Mouse (Mus musculus) Patski (cell line): ENCODE measurements at regions not wholly inside any gene's neighbourhood (a gene's known extent, or its start where the extent isn't known, plus 50 kb on each side); places are given as distances from the start of the nearest gene placed in this dataset.

Experiments
- ATAC-seq: fragments of 100-300 bp; one replicate; pipeline ENCODE4 v1.8.0; 2021
- CTCF ChIA-PET: fragments of 350-600 bp; sonication (Branson Sonifier 250); formaldehyde crosslinking; loops from one replicate; lab custom pipeline; 2022; ENCODE audit warnings: inconsistent platforms; lab: Charles Lee
- POLR2A ChIA-PET: fragments of 350-600 bp; sonication (Branson Sonifier 250); formaldehyde crosslinking; loops from one replicate; lab custom pipeline; 2022; ENCODE audit warnings: antibody characterized with exemption, inconsistent platforms; lab: Charles Lee
- DNase-seq: peaks from one replicate; pipeline ENCODE4 v3.0.0-alpha.2; 2011; ENCODE audit warnings: low read depth, low spot score
- H3K27me3 ChIP-seq: fragments of 371-371 bp; one replicate; pipeline ENCODE4 v1.5.1; 2021
- CTCF ChIP-seq: fragments of 100-300 bp; IDR thresholded peaks from one replicate; pipeline ENCODE4 v1.5.1; 2021
- in situ Hi-C: fragments of 300-500 bp; cut with MboI; formaldehyde crosslinking; loops from 3 replicates; pipeline ENCODE4 v1.11.1; 2018; ENCODE audit warnings: low pct_unique_long_range_greater_than_20kb, mixed read lengths

DNA sequence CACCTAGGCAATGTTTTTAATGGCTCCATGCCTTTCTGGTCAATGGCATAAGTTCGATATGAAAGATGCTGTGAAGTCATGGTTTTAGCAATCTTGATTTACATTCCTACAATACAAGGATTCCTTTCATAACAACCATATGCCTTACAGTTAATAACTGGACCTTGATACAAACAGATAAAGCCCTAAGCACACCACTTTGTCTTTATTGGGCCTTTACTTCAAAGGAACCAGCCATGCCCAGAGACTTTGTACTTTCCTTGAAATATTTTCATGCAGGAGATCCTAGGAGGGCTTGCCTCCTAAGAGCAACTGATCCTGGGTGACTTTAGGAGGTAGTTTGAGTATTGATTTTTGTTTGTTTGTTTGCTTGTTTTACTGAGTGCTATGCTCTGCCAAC, 77.1 kb upstream of the Grik1 start:
- DNase-seq: no peak
- no peak for ATAC-seq
- no peaks in the 10 kb centered on the region for H3K27me3 ChIP-seq
- CTCF ChIA-PET: no interaction called here
- POLR2A ChIA-PET: no interaction called here
- no peak for TF ChIP-seq CTCF
- in situ Hi-C loops: no loop called here

DNA sequence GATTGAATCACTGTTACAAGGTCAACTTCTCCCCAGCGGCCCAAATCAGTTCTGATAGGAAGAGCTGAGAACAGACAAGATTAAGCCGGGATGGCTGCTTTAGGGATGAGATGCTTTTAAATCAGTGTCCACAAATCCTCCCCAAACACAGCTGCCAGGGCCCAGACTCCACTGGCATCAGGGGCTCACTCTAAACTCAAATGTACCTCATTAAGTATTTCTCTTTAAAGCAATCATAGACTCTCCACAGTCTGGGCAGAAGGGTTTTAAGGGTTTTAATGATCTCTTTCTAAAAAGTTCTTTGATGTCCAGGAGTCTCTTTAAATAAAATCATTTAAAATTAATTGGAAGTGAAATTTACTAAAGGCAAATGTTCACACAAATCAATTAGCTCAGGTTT, 70.0 kb upstream of the Grik1 start:
- POLR2A ChIA-PET: no interaction called here
- DNase-seq (no peak), ATAC-seq (no peak)
- TF ChIP-seq CTCF: no peak
- in situ Hi-C loops: no loop called here
- CTCF ChIA-PET: no interaction called here
- peaks cover 10% of the 10 kb centered on the region for H3K27me3 ChIP-seq
